Comparison of ENCODE assay signal across 15 mouse cellular contexts in genomic region chr10:62679833-62680232, GRCm38 (mm10). TPM values are rescaled to one million over a fixed set of nuclear protein-coding genes. Genes with fewer than 3 reads are reported as not detected.
DNase-seq lines count a peak whose midpoint lies in the region; ATAC-seq and TF ChIP-seq lines count a peak whose summit lies in the region.
"Had no signal": no experiment of that assay in that cellular context is flagged by ENCODE, and none has a peak within 500 bp of the region (broad histone marks: within the 10 kb centered on the region; RNA-seq: fewer than 3 reads in every experiment).

No protein-coding gene starts in this region.

- no peak for TF ChIP-seq POLR2A in kidney, adult 2 months (IDR thresholded peaks at IDR 0.05; ENCODE audit: low read depth, low read length)
- TF ChIP-seq POLR2A in thymus, adult 2 months (IDR thresholded peaks at IDR 0.05; ENCODE audit: control insufficient read depth, extremely low read depth, insufficient read depth, low read length, poor library complexity) = no peak

- peak; percentile 28; the same call in 1 of the 2 replicates for TF ChIP-seq CTCF in kidney, adult 2 months (conservative IDR thresholded peaks at IDR 0.05; ENCODE audit: insufficient read depth, insufficient read length, low read depth, low read length)
- TF ChIP-seq CTCF in thymus, adult 2 months (IDR thresholded peaks at IDR 0.05; ENCODE audit: borderline replicate concordance, control insufficient read depth, extremely low read depth, insufficient read depth, low read length, poor library complexity) = no peak
- TF ChIP-seq CTCF in stomach, postnatal 0 days (IDR thresholded peaks at IDR 0.05; ENCODE audit: low read depth) = peak; percentile 54

- H3K4me3 ChIP-seq in kidney, adult 2 months (ENCODE audit: insufficient read depth, low read depth, low read length) = no peak overlapping the region
- H3K4me3 ChIP-seq in thymus, adult 2 months (ENCODE audit: control insufficient read depth, insufficient read depth, low read length) = no peak overlapping the region
- H3K4me3 ChIP-seq in stomach, postnatal 0 days (ENCODE audit: low read depth, low read length) = no peak overlapping the region
- H3K4me3 ChIP-seq: embryonic facial prominence, embryonic 15.5 days; liver, embryonic 13.5 days; neural tube, embryonic 15.5 days had no signal

- 87% methylated on average over 1 of the region's 1 CpGs for WGBS in kidney, adult 2 months
- WGBS in thymus, adult 2 months = 90% methylated on average over 1 of the region's 1 CpGs
- WGBS in stomach, postnatal 0 days = 83% methylated on average over 1 of the region's 1 CpGs

- no peak overlapping the region for H3K27ac ChIP-seq in kidney, adult 2 months (ENCODE audit: insufficient read depth, low read depth, low read length)
- no peak overlapping the region for H3K27ac ChIP-seq in thymus, adult 2 months (ENCODE audit: control insufficient read depth, insufficient read depth, low read length)
- H3K27ac ChIP-seq in stomach, postnatal 0 days (replicated peaks) = no peak overlapping the region
- H3K27ac ChIP-seq: embryonic facial prominence, embryonic 15.5 days; liver, embryonic 13.5 days; neural tube, embryonic 15.5 days had no signal

- no peak for DNase-seq in kidney, adult 2 months
- no peak for DNase-seq in kidney, adult 9 months
- DNase-seq in thymus, postnatal 25 days = peak; percentile 9
- no peak for DNase-seq in thymus, adult 2 months
- DNase-seq in NIH3T3 (ENCODE audit: low read depth) = peak; percentile 50
- DNase-seq in stomach, postnatal 0 days (ENCODE audit: low spot score) = no peak
- no peak for DNase-seq in cerebellum, adult 9-10 months
- DNase-seq: adrenal gland, adult 2 months; heart, adult 18-20 months; liver, embryonic 13.5 days; right cerebral cortex, postnatal 25 days had no signal

- H3K9me3 ChIP-seq in stomach, postnatal 0 days (ENCODE audit: control insufficient read depth, low read length) = no peaks in the 10 kb centered on the region
- H3K9me3 ChIP-seq: neural tube, embryonic 15.5 days had no signal

- H3K36me3 ChIP-seq in kidney, adult 2 months (ENCODE audit: control insufficient read depth, insufficient read depth, low read length) = no peaks in the 10 kb centered on the region
- no peaks in the 10 kb centered on the region for H3K36me3 ChIP-seq in thymus, adult 2 months (ENCODE audit: control insufficient read depth, insufficient read depth, low read length)
- no peaks in the 10 kb centered on the region for H3K36me3 ChIP-seq in stomach, postnatal 0 days (ENCODE audit: control insufficient read depth, insufficient read depth, low read length)
- H3K36me3 ChIP-seq: embryonic facial prominence, embryonic 15.5 days; liver, embryonic 13.5 days; neural tube, embryonic 15.5 days had no signal

- no peak for ATAC-seq in stomach, postnatal 0 days (ENCODE audit: low FRiP score, low TSS enrichment)
- ATAC-seq in frontal cortex, adult (ENCODE audit: low TSS enrichment) = no peak
- ATAC-seq: inflammation-experienced regulatory T-cells, adult 6 months had no signal

- TF ChIP-seq EP300 in stomach, postnatal 0 days (optimal IDR thresholded peaks at IDR 0.05) = no peak

- no peak overlapping the region for H3K4me2 ChIP-seq in stomach, postnatal 0 days (replicated peaks; ENCODE audit: low read depth)
- H3K4me2 ChIP-seq: embryonic facial prominence, embryonic 15.5 days; liver, embryonic 13.5 days; neural tube, embryonic 15.5 days had no signal

- no peaks in the 10 kb centered on the region for H3K27me3 ChIP-seq in kidney, adult 2 months (replicated peaks; ENCODE audit: control insufficient read depth, insufficient read depth, low read length)
- no peaks in the 10 kb centered on the region for H3K27me3 ChIP-seq in thymus, adult 2 months (ENCODE audit: control insufficient read depth, insufficient read depth, low read length)
- no peaks in the 10 kb centered on the region for H3K27me3 ChIP-seq in stomach, postnatal 0 days (ENCODE audit: control insufficient read depth, insufficient read depth, low read length)
- H3K27me3 ChIP-seq: embryonic facial prominence, embryonic 15.5 days had no signal

- no peak overlapping the region for H3K9ac ChIP-seq in stomach, postnatal 0 days (ENCODE audit: low read length)
- H3K9ac ChIP-seq: embryonic facial prominence, embryonic 15.5 days; liver, embryonic 13.5 days; neural tube, embryonic 15.5 days had no signal

- H3K4me1 ChIP-seq in kidney, adult 2 months (ENCODE audit: control insufficient read depth, insufficient read depth, low read length) = no peaks in the 10 kb centered on the region
- no peaks in the 10 kb centered on the region for H3K4me1 ChIP-seq in thymus, adult 2 months (replicated peaks; ENCODE audit: control insufficient read depth, insufficient read depth, low read length)
- H3K4me1 ChIP-seq in stomach, postnatal 0 days (replicated peaks; ENCODE audit: control insufficient read depth, insufficient read depth) = no peaks in the 10 kb centered on the region
- H3K4me1 ChIP-seq: embryonic facial prominence, embryonic 15.5 days; liver, embryonic 13.5 days; neural tube, embryonic 15.5 days had no signal

RNA-seq across cellular contexts. Expression of gene Ddx50, which starts 28.8 kb away (rescaled TPM):
- 8.7 and 14.8 TPM in 2 replicates for polyA plus RNA-seq in kidney, adult 2 months (2012; rRNA removed)
- 12.9 and 13.6 TPM in 2 replicates for polyA plus RNA-seq in thymus, adult 2 months (2012; rRNA removed)
- 80.6 and 81.2 TPM in 2 replicates for polyA plus RNA-seq in stomach, postnatal 0 days (2015; fragmentation: Nextera tagmentation; extraction: Ambion mirVana)

RNA-seq across cellular contexts. Expression of gene Stox1, which starts 46.1 kb away (rescaled TPM):
- polyA plus RNA-seq in kidney, adult 2 months (2012; rRNA removed) = 0.16 and 0.33 TPM in 2 replicates
- 1.0 and 2.0 TPM in 2 replicates for polyA plus RNA-seq in thymus, adult 2 months (2012; rRNA removed)
- polyA plus RNA-seq in stomach, postnatal 0 days (2015; fragmentation: Nextera tagmentation; extraction: Ambion mirVana) = 0.67 and 0.70 TPM in 2 replicates

Comparison
In these comparisons a context has a peak if more than half of its experiments do, and no peak if none do; other contexts are left out.
1. DNase-seq: peak in thymus, postnatal 25 days (single experiment) and NIH3T3 (single experiment); none in kidney, adult 2 months (single experiment), kidney, adult 9 months (single experiment), thymus, adult 2 months (single experiment), stomach, postnatal 0 days (single experiment) and cerebellum, adult 9-10 months (single experiment).